Mouse (Mus musculus) cerebellum, adult 2 months (tissue): ENCODE results near the gene BC005561.

ENCODE experiments used
- CTCF ChIP-seq: fragments of 200-500 bp; IDR thresholded peaks from 2 replicates; pipeline ENCODE4 v1.5.1; 2011; ENCODE audit warnings: low read depth, mild to moderate bottlenecking, control low read depth, low read length, moderate library complexity, borderline replicate concordance; ENCODE audit not compliant: insufficient read depth
- POLR2A ChIP-seq: fragments of 200-500 bp; IDR thresholded peaks from 2 replicates; pipeline ENCODE4 v1.6.1; 2011; ENCODE audit warnings: low read length, control low read depth, borderline replicate concordance; ENCODE audit not compliant: insufficient read depth

GRCm38 (mm10) chr5:104466816-104467215 lies 41.3 kb upstream of the BC005561 start:
- TF ChIP-seq CTCF (no peak), POLR2A (no peak)
